Mouse (Mus musculus) neural tube, embryonic 10.5 days (tissue): ENCODE measurements around the gene Foxp2.

Source experiments
- DNase-seq: peaks from one replicate; pipeline ENCODE4 v3.0.0-alpha.2; 2017; ENCODE audit warnings: low spot score; ENCODE audit errors: extremely low spot score

Foxp2 gene

GRCm38 (mm10) chr6:15370281-15370680 lies 469.1 kb downstream of the Foxp2 start:
- no peak for DNase-seq

- no peak for DNase-seq
Observed at GRCm38 (mm10) chr6:15370827-15371226, 469.7 kb downstream of the Foxp2 start.

GRCm38 (mm10) chr6:15373621-15374020 lies 472.5 kb downstream of the Foxp2 start:
- no peak for DNase-seq

GRCm38 (mm10) chr6:15378261-15378660 lies 477.1 kb downstream of the Foxp2 start:
- no peak for DNase-seq

GRCm38 (mm10) chr6:15396462-15396861 lies 495.3 kb downstream of the Foxp2 start:
- DNase-seq = no peak

GRCm38 (mm10) chr6:15397485-15397884 lies 496.3 kb downstream of the Foxp2 start:
- DNase-seq = no peak

- no peak for DNase-seq
Observed at GRCm38 (mm10) chr6:15401138-15401537, 500.0 kb downstream of the Foxp2 start.

- no peak for DNase-seq
Observed at GRCm38 (mm10) chr6:15402026-15402425, 500.9 kb downstream of the Foxp2 start.

GRCm38 (mm10) chr6:15415099-15415498 lies 514.0 kb downstream of the Foxp2 start:
- DNase-seq = no peak

- no peak for DNase-seq
Observed at GRCm38 (mm10) chr6:15459701-15460100, 558.6 kb downstream of the Foxp2 start.

GRCm38 (mm10) chr6:15463390-15463789 lies 562.2 kb downstream of the Foxp2 start:
- DNase-seq = no peak

GRCm38 (mm10) chr6:15465471-15465870 lies 564.3 kb downstream of the Foxp2 start:
- no peak for DNase-seq

- no peak for DNase-seq
Observed at GRCm38 (mm10) chr6:15466634-15467033, 565.5 kb downstream of the Foxp2 start.

- no peak for DNase-seq
Observed at GRCm38 (mm10) chr6:15486909-15487308, 585.8 kb downstream of the Foxp2 start.
